Mouse (Mus musculus) ovary, adult 18-20 months (tissue): ENCODE measurements around the gene Hs3st3b1.

ENCODE experiments used
- DNase-seq: peaks from one replicate; pipeline ENCODE4 v3.0.0; 2022; ENCODE audit warnings: low spot score, mixed read lengths

The Hs3st3b1 gene

DNA sequence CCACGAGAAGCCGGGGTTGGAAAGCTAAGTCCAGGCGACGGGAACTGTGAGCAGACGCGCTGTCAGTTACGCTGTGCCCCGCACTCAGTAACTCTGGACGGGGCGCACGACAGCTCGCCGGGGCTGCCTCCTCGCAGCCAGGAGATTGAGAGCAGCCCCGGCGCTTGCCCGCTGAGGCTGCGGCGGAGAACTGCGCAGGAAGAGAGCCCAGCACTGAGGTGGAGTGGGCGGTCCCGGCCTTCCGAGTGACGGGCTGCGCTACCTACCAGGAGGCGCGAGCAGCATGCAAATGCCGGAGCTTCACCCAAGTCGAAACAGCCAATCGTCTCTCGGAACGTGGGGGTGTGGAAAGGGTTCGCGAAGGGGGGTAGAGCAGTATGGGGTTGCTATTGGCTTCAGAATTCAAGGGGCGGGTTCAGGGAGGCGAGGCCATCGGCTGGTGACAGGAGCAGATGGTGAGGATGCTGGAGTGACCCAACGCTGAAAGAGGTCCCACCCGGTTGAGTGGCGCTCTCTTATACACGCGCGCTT lies at the start of gene Hs3st3b1:
Hs3st3b1 (minus strand) TSS at position 200 of the 531 bp plus-strand sequence.
- DNase-seq: peak; percentile 95

DNA sequence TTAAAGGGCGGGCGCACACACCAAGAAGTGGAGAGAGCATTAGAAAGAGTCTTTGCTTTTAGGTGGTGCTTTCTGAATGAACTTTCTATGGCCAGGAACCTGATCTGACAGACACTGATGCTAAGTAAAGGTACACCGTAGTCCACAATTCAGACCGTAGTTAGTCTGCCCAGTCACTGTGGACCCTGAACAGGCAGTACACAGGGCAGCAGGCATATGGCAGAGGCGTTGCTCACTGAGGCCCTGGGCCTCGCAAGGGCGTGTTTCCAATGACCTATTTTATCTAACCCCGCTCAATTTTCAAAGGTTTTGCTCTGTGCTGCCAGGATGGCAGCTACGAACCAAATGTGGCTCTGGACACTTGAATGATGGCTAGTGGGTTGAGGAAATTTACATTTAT lies 49.4 kb upstream of the Hs3st3b1 start:
- no peak for DNase-seq

GRCm38 (mm10) chr11:63970818-63971217 lies 48.7 kb upstream of the Hs3st3b1 start:
- DNase-seq: no peak

DNA sequence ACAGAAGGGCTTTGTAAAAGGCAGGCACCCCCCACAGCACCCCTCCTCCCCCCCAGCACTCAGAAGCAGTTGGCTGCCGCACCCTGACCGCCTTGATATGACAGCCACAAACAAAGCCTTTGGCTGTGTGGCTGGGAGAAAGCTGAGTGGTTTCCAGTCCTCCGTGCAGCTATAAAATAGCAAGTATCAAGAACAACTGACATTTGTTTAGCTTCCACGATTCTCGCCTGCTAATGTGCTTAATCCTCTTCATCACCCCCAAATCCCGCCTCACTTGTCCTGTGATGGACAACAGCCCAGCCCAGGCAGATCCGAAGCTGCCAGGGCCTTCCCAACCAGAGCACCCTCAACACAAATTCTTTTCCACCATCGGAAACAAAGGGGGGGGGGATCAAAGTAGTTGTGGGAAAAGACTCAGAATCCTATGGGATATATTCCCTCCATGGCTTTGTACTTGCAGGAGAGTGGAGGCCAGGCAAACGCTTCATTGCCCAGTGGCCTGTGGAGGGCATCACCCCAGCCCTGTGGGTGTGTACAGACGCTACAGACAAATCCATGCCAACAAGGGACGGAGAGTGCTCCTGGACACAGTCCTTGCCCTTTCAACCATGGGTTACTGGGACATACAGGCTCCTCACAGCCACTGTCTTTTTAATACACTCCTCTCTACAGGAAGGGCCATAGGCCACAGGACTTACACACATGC lies 47.3 kb upstream of the Hs3st3b1 start:
- DNase-seq: no peak

GRCm38 (mm10) chr11:63968388-63969035 lies 46.4 kb upstream of the Hs3st3b1 start:
- DNase-seq: no peak

DNA sequence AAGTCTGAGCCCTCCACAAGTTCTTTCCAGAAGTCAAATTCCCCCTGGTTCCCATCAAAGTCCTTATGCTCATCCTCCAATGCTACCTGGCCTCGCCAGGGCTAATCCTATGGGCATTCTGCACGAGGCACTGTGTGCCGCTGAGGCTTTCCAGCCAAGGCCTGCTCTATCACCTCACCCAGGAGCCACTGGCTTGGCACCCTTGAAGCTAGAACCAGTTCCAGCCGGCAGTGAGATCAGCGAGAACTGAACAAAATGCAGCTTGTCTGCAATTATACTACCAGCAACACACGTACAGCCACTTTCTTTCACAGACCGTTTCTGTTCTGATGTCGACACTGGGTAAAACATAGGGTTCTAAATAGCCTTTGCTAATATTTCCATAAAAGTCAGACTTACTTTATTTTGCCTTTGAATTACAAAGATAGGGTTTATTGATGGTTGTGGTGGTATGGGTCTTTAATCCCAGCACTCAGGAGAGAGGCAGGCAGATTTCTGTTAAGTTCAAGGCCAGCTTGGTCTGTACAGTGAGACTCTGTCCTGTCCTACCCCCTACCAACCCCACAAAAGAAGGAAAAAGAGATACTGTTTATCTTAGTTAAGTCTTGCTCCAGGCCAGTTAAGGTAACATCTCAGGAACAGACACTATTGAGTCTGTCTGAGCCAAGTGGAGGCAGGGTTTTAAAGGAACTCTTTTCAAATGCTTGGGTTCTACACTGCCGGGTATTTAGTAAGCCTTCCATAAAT lies 45.7 kb upstream of the Hs3st3b1 start:
- DNase-seq: no peak

- DNase-seq: no peak
These were observed 43.3 kb upstream of the Hs3st3b1 start for GRCm38 (mm10) chr11:63965437-63965836.

- DNase-seq: no peak
These were observed 35.1 kb upstream of the Hs3st3b1 start for GRCm38 (mm10) chr11:63957207-63957606.

DNA sequence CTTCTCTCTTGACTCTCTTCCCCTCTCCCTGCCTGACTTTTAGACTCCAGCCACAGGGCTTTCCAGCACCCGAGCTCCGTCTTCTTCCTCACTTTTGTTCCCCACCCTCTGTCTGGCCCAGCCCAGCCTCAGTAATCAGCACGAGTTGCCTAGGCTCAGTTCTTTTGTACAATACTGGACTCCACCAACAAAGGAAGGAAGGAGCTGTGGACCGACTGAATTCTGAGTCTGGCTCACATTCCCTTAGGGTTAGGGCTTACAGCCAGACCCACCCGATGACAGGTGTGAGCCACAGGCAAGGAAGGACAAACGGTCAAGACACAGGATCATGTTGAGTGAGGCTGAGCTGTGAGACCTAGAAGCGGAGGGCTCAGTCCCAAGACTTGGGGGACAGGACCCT lies 34.7 kb upstream of the Hs3st3b1 start:
- no peak for DNase-seq

DNA sequence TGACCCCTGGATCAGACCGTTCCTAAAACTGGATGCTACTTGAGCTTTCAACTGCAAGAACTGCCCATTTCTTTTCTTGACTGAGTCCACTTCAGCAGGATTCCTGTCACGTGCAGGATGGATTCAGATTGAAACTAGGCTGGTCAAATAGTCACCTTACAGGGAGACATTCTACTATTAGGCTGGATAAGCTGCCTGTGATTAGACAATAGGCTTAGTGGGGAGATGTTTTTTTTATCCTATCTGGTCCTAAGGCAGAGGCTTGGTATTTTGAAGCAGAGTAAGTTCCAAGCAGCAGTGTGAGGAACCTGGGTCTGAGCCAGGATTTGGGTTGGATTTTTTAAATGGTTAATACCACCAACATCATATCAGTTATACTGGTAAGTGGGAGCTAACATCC lies 31.8 kb upstream of the Hs3st3b1 start:
- DNase-seq: no peak

GRCm38 (mm10) chr11:63952743-63953191 lies 30.7 kb upstream of the Hs3st3b1 start:
- DNase-seq: no peak

DNA sequence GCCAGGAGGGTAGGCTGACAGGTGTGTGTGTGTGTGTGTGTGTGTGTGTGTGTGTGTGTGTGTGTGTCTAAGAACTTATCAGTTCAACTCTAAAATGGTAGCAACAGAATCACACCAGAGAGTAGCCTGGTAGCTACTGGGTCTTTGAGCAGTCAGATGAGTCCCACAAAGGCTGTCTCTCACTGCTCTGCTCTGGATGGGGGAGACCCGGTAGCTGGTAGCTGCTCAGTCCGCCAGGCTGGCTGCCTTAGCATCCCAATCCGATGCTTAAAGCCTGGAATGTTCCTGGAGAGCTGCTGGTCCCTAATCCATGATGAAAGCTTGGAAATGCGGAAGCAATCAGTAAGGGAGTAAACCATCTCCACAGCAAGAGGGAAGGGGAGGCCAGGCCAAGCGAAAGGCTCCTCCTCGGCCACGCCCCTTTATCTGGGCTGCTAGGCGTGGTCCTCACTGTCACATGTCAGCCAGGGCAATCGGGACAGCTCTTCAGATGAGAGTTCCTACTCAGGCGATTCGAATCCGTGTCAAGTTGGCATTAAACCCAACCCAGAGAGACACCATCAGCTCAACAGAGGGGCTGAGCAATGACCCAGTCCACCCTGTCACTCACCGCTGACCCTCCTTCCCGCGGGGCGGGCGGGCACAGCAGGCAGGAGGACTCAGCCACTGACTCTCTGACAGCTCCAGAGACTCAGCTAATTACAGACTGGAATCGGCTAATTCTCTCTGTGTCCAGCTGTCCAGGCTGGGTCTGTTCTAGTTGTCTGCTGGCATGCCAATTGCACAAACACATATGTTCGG lies 29.9 kb upstream of the Hs3st3b1 start:
- DNase-seq: peak; percentile 15

- DNase-seq: no peak
These were observed 26.3 kb upstream of the Hs3st3b1 start for GRCm38 (mm10) chr11:63948371-63948770.

DNA sequence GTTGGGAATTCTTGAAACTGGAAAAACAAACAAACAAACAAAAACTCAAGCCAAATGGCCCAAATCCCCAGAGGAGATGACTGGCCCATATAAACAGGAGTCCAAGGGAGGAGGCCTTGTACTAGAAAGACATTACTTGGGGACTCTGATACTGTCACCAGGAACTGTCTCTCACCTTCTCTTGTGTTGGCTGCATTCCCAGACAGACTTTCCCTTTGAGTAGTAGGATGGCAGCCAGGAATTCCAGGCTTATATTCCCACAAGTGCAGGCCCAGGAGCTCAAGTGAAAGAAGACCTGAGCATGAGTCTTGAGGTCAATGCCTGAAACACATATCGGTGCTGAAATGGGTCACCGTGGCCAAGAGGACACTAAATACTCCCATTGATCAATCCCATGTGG lies 24.9 kb upstream of the Hs3st3b1 start:
- no peak for DNase-seq

GRCm38 (mm10) chr11:63943947-63944346 lies 21.9 kb upstream of the Hs3st3b1 start:
- DNase-seq: no peak

- DNase-seq: no peak
These were observed 21.3 kb upstream of the Hs3st3b1 start for GRCm38 (mm10) chr11:63943268-63943890.

DNA sequence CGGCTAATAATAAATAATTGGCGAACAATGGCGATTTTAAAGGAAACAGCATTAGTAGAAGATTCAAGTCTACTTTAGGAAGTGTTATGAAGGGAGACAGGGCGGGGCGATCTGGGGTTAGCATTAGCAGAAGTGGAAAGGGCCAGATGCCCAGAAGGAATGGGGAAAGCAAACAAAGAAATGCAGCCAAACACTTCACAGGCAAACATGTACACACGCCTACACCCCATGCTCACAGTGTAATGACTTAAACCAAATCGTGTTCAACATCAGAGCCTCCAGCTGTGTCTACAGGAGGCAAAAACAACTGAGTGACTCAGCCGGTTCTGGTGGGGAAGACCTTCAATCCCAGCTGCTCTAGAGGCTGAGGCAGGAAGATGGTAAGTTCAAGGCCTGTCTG lies 20.1 kb upstream of the Hs3st3b1 start:
- DNase-seq: no peak

GRCm38 (mm10) chr11:63936641-63937040 lies 14.6 kb upstream of the Hs3st3b1 start:
- no peak for DNase-seq

DNA sequence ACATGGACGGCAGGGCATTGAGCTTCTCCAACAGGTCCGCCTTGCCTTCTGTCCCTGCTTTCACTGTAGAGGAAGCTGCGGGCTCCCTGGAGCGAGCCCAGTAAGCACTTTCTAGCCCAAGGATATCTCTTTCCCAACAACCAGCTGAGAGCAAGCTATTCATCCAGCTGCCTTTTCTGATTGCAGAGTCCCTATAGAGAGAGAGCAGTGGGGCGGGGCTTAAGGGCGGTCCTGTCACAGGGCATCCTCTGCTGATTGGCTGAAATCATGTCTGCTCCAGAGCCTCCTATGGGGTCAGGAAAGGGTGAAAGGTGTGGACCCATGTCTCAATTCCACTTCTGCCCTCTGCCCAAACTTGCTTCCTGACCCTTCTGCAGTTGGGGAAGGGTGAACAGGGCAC lies 4.8 kb upstream of the Hs3st3b1 start:
- DNase-seq: no peak

DNA sequence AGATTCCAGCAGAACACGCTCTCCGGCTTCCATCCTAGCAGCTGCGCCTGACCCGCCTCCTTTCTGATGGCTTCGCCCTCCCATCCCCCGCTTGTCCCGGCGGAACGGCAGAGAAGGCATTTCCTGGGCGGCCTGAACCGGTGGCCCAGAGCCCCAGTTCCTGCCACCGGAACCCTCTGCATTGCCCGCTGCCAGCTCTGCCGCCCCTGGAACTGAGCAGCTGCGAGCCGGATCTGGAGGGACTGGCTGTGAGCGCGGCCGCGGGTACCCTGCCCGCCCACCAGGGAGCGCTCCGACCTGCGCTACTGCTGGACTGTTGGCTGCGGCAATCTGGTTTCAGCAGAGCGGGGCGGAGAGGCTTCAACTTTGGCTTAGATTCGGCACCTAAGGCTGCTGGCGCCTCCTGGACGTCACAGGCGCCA lies 3.1 kb upstream of the Hs3st3b1 start:
- DNase-seq: peak; percentile 45

GRCm38 (mm10) chr11:63924286-63924930 lies 2.3 kb upstream of the Hs3st3b1 start:
- no peak for DNase-seq
